Mouse (Mus musculus): ENCODE measurements around the gene Cacng8.

DNA sequence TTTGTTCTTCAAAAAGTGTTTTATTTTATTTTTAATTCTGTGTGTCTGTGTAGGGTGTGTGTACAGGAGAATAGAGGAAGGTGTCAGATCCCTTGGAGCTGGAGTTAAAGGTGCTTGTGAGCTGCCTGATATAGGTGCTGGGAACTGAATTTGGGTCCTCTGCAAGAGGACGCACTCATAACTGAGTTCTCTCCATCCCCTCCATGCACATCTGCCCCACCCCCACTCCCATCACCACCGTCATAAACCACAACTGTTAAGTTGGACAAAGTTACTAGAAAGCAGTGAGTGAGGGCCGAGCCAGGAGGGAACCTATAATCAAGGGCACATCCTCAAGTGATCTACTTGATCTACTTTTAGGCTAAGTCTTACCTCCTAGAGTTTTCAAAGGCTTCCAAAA lies 46.6 kb upstream of the Cacng8 start:
- no peak for TF ChIP-seq POLR2AphosphoS5 (IDR thresholded peaks at IDR 0.05; ENCODE audit: borderline replicate concordance, low read depth, low read length)
- no peak for TF ChIP-seq CTCF (IDR thresholded peaks at IDR 0.05 in 2 of 3, conservative IDR thresholded peaks at IDR 0.05 in 1 of 3; ENCODE audit: control insufficient read depth in 1 of 3, insufficient read depth in 1 of 3, low read depth in 2 of 3, low read length in 3 of 3, poor library complexity in 1 of 3, severe bottlenecking in 1 of 3)
- no peak for TF ChIP-seq POLR2A (IDR thresholded peaks at IDR 0.05; ENCODE audit: control insufficient read depth in 1 of 2, insufficient read depth in 1 of 2, low read depth in 1 of 2, low read length in 2 of 2, poor library complexity in 1 of 2)
- no peak for TF ChIP-seq GATA1 (IDR thresholded peaks at IDR 0.05; ENCODE audit: low read depth, low read length)
- TF ChIP-seq KAT2A (conservative IDR thresholded peaks at IDR 0.05; ENCODE audit: low read depth, low read length): no peak
- TF ChIP-seq ZKSCAN1 (IDR thresholded peaks at IDR 0.05; ENCODE audit: low read depth, low read length): no peak
- TF ChIP-seq MYC (IDR thresholded peaks at IDR 0.05; ENCODE audit: low read depth, low read length): no peak

All from MEL (cell line).